Comparison of ENCODE assay signal across 14 mouse cellular contexts in the genomic region with DNA sequence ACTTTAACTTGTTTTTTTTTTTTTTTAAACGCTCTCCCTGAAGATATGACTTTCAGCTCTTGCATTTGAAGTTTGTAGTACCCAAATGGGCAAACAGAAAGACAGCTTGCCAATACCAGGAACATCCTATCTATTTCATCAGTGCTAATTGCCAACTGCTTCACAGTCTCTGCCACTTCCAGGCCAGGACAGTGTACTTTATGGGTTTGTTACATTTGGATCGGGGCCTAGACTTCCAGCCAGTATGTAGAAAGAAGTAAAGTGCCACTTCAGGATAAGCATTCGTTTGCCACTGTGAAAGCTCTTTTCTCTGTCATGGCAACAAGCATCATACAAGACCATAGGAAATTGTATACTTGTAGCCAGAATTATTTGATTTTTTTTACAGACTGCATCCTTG.
"Had no signal": no experiment of that assay in that cellular context is flagged by ENCODE, and none has a peak within 500 bp of the region (broad histone marks: within the 10 kb centered on the region; RNA-seq: fewer than 3 reads in every experiment).

No protein-coding gene starts in this region.

- H3K27ac ChIP-seq: kidney, postnatal 0 days; limb, embryonic 15.5 days; liver, embryonic 14.5 days; midbrain, embryonic 13.5 days; neural tube, embryonic 13.5 days; stomach, embryonic 15.5 days had no signal

- H3K4me3 ChIP-seq: limb, embryonic 15.5 days; midbrain, embryonic 13.5 days; neural tube, embryonic 13.5 days; stomach, embryonic 15.5 days had no signal

- H3K4me2 ChIP-seq: limb, embryonic 15.5 days; midbrain, embryonic 13.5 days; neural tube, embryonic 13.5 days; stomach, embryonic 15.5 days had no signal

- ATAC-seq: intestine, postnatal 0 days; midbrain, embryonic 13.5 days had no signal

- H3K9ac ChIP-seq: limb, embryonic 15.5 days; liver, embryonic 14.5 days; midbrain, embryonic 13.5 days; neural tube, embryonic 13.5 days; stomach, embryonic 15.5 days had no signal

- H3K9me3 ChIP-seq: limb, embryonic 15.5 days; midbrain, embryonic 13.5 days; neural tube, embryonic 13.5 days; stomach, embryonic 15.5 days had no signal

- H3K27me3 ChIP-seq: limb, embryonic 15.5 days; midbrain, embryonic 13.5 days; neural tube, embryonic 13.5 days; stomach, embryonic 15.5 days had no signal

- DNase-seq: kidney, adult 8-10 months; kidney, postnatal 36 days; layer of hippocampus, adult 9-11 months; layer of hippocampus, postnatal 36 days; right cerebral cortex, postnatal 14 days; thymus, adult 2 months; thymus, postnatal 25 days had no signal

- H3K4me1 ChIP-seq: limb, embryonic 15.5 days; midbrain, embryonic 13.5 days; neural tube, embryonic 13.5 days; stomach, embryonic 15.5 days had no signal

- H3K36me3 ChIP-seq: limb, embryonic 15.5 days; midbrain, embryonic 13.5 days; neural tube, embryonic 13.5 days; stomach, embryonic 15.5 days had no signal
